Mouse (Mus musculus) E14TG2a.4 (cell line): ENCODE data around the gene Slc12a4.

Source experiments
- CTCF ChIP-seq: conservative IDR thresholded peaks from 2 replicates; pipeline ENCODE4 v1.5.1; 2014; ENCODE audit warnings: low read length
- NANOG ChIP-seq: IDR thresholded peaks from 2 replicates; pipeline ENCODE4 v1.6.1; 2014; ENCODE audit warnings: borderline replicate concordance, low read length, mixed read lengths

- TF ChIP-seq CTCF (no peak), NANOG (no peak)
Observed at GRCm38 (mm10) chr8:105942026-105942425, 23.9 kb downstream of the Slc12a4 start.
